Mouse (Mus musculus): Measurements from ENCODE around the gene Ddx31.

GRCm38 (mm10) chr2:28792931-28793610 lies 47.1 kb upstream of the Ddx31 start:
- TF ChIP-seq CTCF (IDR thresholded peaks at IDR 0.05; ENCODE audit: insufficient read depth, low read depth, low read length) (no peak), POLR2A (IDR thresholded peaks at IDR 0.05; ENCODE audit: insufficient read depth, low read depth, low read length) (no peak)
